Mouse (Mus musculus): ENCODE measurements around the gene Rbpjl. TPM values are rescaled to one million over a fixed set of nuclear protein-coding genes. Genes with fewer than 3 reads are reported as not detected.

Rbpjl gene
- polyA plus RNA-seq, 1 experiment from 2014 or later = 0.02 TPM

GRCm38 (mm10) chr2:164448921-164449320, 46.0 kb downstream of the Rbpjl start:
- Histone ChIP-seq H3K4me3 (replicated peaks) (no peak overlapping the region), H3K9ac (no peak overlapping the region), H3K27ac (no peak overlapping the region), H3K36me3 (no peaks in the 10 kb centered on the region), H3K4me2 (no peak overlapping the region), H3K4me1 (replicated peaks) (no peaks in the 10 kb centered on the region; the same call in 1 of the 2 replicates), H3K9me3 (replicated peaks) (no peaks in the 10 kb centered on the region), H3K27me3 (peaks cover 20% of the 10 kb centered on the region)
- ATAC-seq (ENCODE audit: low read depth) = no peak
- DNase-seq = no peak
- WGBS (ENCODE audit: insufficient replicate concordance) = 63% methylated on average over 5 of the region's 5 CpGs

- H3K36me3 ChIP-seq = no peaks in the 10 kb centered on the region
- ATAC-seq (ENCODE audit: low read depth) (no peak), DNase-seq (no peak)
- no peaks in the 10 kb centered on the region for H3K9me3 ChIP-seq (replicated peaks)
- 70% methylated on average over 14 of the region's 14 CpGs for WGBS (ENCODE audit: insufficient replicate concordance)
- no peak overlapping the region for H3K4me2 ChIP-seq
- no peak overlapping the region for H3K9ac ChIP-seq
- H3K4me3 ChIP-seq (replicated peaks) = no peak overlapping the region
- H3K27ac ChIP-seq = no peak overlapping the region
- H3K4me1 ChIP-seq (replicated peaks) = peaks cover 1% of the 10 kb centered on the region; the same call in 1 of the 2 replicates
- H3K27me3 ChIP-seq = peaks cover 14% of the 10 kb centered on the region
Observed at GRCm38 (mm10) chr2:164449341-164450042, 46.6 kb downstream of the Rbpjl start.

- no peak overlapping the region for H3K4me2 ChIP-seq
- H3K4me1 ChIP-seq (replicated peaks) = peaks cover 24% of the 10 kb centered on the region; the same call in 1 of the 2 replicates
- WGBS (ENCODE audit: insufficient replicate concordance) = 43% methylated on average over 13 of the region's 13 CpGs
- no peak for DNase-seq
- no peak overlapping the region for H3K27ac ChIP-seq
- H3K9me3 ChIP-seq (replicated peaks) = no peaks in the 10 kb centered on the region
- no peak for ATAC-seq (ENCODE audit: low read depth)
- H3K4me3 ChIP-seq (replicated peaks) = no peak overlapping the region
- H3K27me3 ChIP-seq = 0 out of 2 replicates have a peak, but pooled peaks cover 3% of the 10 kb centered on the region
- H3K9ac ChIP-seq = no peak overlapping the region
- H3K36me3 ChIP-seq = no peaks in the 10 kb centered on the region
Observed at GRCm38 (mm10) chr2:164452000-164452676, 49.2 kb downstream of the Rbpjl start.

- 63% methylated on average over 14 of the region's 14 CpGs for WGBS (ENCODE audit: insufficient replicate concordance)
- H3K27me3 ChIP-seq = 0 out of 2 replicates have a peak, but pooled peaks cover 3% of the 10 kb centered on the region
Observed at GRCm38 (mm10) chr2:164453047-164453757, 50.3 kb downstream of the Rbpjl start.

GRCm38 (mm10) chr2:164453887-164454500, 51.1 kb downstream of the Rbpjl start:
- ATAC-seq (ENCODE audit: low read depth) (no peak), DNase-seq (no peak)
- Histone ChIP-seq H3K4me2 (no peak overlapping the region), H3K9me3 (replicated peaks) (no peaks in the 10 kb centered on the region), H3K9ac (no peak overlapping the region), H3K4me1 (replicated peaks) (peaks cover 24% of the 10 kb centered on the region; the same call in 1 of the 2 replicates), H3K4me3 (replicated peaks) (no peak overlapping the region), H3K27me3 (0 out of 2 replicates have a peak, but pooled peaks cover 3% of the 10 kb centered on the region), H3K27ac (no peak overlapping the region), H3K36me3 (no peaks in the 10 kb centered on the region)
- 49% methylated on average over 7 of the region's 7 CpGs for WGBS (ENCODE audit: insufficient replicate concordance)

More at GRCm38 (mm10) chr2:164453047-164453757, 50.3 kb downstream of the Rbpjl start:
- H3K4me3 ChIP-seq (replicated peaks) = no peak overlapping the region
- peaks cover 24% of the 10 kb centered on the region; the same call in 1 of the 2 replicates for H3K4me1 ChIP-seq (replicated peaks)
- H3K4me2 ChIP-seq = no peak overlapping the region
- ATAC-seq (ENCODE audit: low read depth) = no peak
- no peaks in the 10 kb centered on the region for H3K9me3 ChIP-seq (replicated peaks)
- H3K36me3 ChIP-seq = no peaks in the 10 kb centered on the region
- DNase-seq = no peak
- H3K27ac ChIP-seq = no peak overlapping the region
- H3K9ac ChIP-seq = no peak overlapping the region

- Histone ChIP-seq H3K4me1 (replicated peaks) (peaks cover 24% of the 10 kb centered on the region; the same call in 1 of the 2 replicates), H3K36me3 (no peaks in the 10 kb centered on the region), H3K9me3 (replicated peaks) (no peaks in the 10 kb centered on the region), H3K27ac (no peak overlapping the region; the same call in 1 of the 2 replicates), H3K9ac (no peak overlapping the region), H3K4me2 (no peak overlapping the region), H3K27me3 (0 out of 2 replicates have a peak, but pooled peaks cover 3% of the 10 kb centered on the region), H3K4me3 (replicated peaks) (no peak overlapping the region)
- ATAC-seq (ENCODE audit: low read depth) = no peak
- DNase-seq = no peak
- 48% methylated on average over 10 of the region's 10 CpGs for WGBS (ENCODE audit: insufficient replicate concordance)
Observed at GRCm38 (mm10) chr2:164454846-164455245, 51.9 kb downstream of the Rbpjl start.

GRCm38 (mm10) chr2:164455421-164456190, 52.7 kb downstream of the Rbpjl start:
- Histone ChIP-seq H3K4me1 (replicated peaks) (peaks cover 24% of the 10 kb centered on the region; the same call in 1 of the 2 replicates), H3K4me3 (replicated peaks) (no peak overlapping the region), H3K9me3 (replicated peaks) (no peaks in the 10 kb centered on the region), H3K27ac (no peak overlapping the region), H3K4me2 (no peak overlapping the region), H3K36me3 (no peaks in the 10 kb centered on the region), H3K9ac (no peak overlapping the region), H3K27me3 (0 out of 2 replicates have a peak, but pooled peaks cover 3% of the 10 kb centered on the region)
- DNase-seq (no peak), ATAC-seq (ENCODE audit: low read depth) (no peak)
- WGBS (ENCODE audit: insufficient replicate concordance) = 52% methylated on average over 6 of the region's 6 CpGs

GRCm38 (mm10) chr2:164456413-164456812, 53.5 kb downstream of the Rbpjl start:
- 0 out of 2 replicates have a peak, but pooled peaks cover 3% of the 10 kb centered on the region for H3K27me3 ChIP-seq
- H3K9ac ChIP-seq = no peak overlapping the region
- H3K9me3 ChIP-seq (replicated peaks) = no peaks in the 10 kb centered on the region
- H3K4me3 ChIP-seq (replicated peaks) = no peak overlapping the region
- 55% methylated on average over 1 of the region's 1 CpGs for WGBS (ENCODE audit: insufficient replicate concordance)
- H3K4me2 ChIP-seq = peak overlapping the region; percentile 29
- no peak for ATAC-seq (ENCODE audit: low read depth)
- no peaks in the 10 kb centered on the region for H3K36me3 ChIP-seq
- peaks cover 24% of the 10 kb centered on the region; the same call in 1 of the 2 replicates for H3K4me1 ChIP-seq (replicated peaks)
- H3K27ac ChIP-seq = peak overlapping the region; percentile 63
- DNase-seq = no peak

GRCm38 (mm10) chr2:164456864-164457300, 53.9 kb downstream of the Rbpjl start, which contains the start of gene Sys1:
Gene Sys1 (plus strand): TSS chr2:164456964.
- ATAC-seq (ENCODE audit: low read depth) (no peak), DNase-seq (no peak)
- Histone ChIP-seq H3K9ac (no peak within 1 kb of the TSS), H3K36me3 (no peaks in the 10 kb centered on the region), H3K9me3 (replicated peaks) (no peaks in the 10 kb centered on the region), H3K4me2 (peak within 1 kb of the TSS; percentile 29), H3K27ac (peak within 1 kb of the TSS; percentile 63), H3K4me3 (replicated peaks) (no peak within 1 kb of the TSS), H3K4me1 (replicated peaks) (peaks cover 28% of the 10 kb centered on the region), H3K27me3 (0 out of 2 replicates have a peak, but pooled peaks cover 3% of the 10 kb centered on the region)
- 7% methylated on average over 7 of the region's 7 CpGs for WGBS (ENCODE audit: insufficient replicate concordance)

- Histone ChIP-seq H3K4me1 (replicated peaks) (peaks cover 39% of the 10 kb centered on the region), H3K9me3 (replicated peaks) (no peaks in the 10 kb centered on the region), H3K36me3 (0 out of 2 replicates have a peak, but pooled peaks cover under 1% of the 10 kb centered on the region), H3K4me2 (no peak overlapping the region), H3K4me3 (replicated peaks) (no peak overlapping the region), H3K27me3 (no peaks in the 10 kb centered on the region), H3K27ac (peak overlapping the region; percentile 63), H3K9ac (no peak overlapping the region)
- DNase-seq (no peak), ATAC-seq (ENCODE audit: low read depth) (no peak)
- 48% methylated on average over 7 of the region's 7 CpGs for WGBS (ENCODE audit: insufficient replicate concordance)
Observed at GRCm38 (mm10) chr2:164457942-164458341, 55.0 kb downstream of the Rbpjl start.

Data from liver, embryonic 13.5 days (tissue).